Mouse (Mus musculus) heart, postnatal 10 days (tissue): ENCODE measurements around the gene Zbtb46. TPM values are rescaled to one million over a fixed set of nuclear protein-coding genes. Genes with fewer than 3 reads are reported as not detected.

ENCODE experiments used
- DNase-seq, 2 experiments: peaks; one replicate each; pipeline ENCODE4 v3.0.0; 2021
- intact Hi-C: fragments of 180-260 bp; cut with DNase I; formaldehyde crosslinking; loops from one replicate; pipeline ENCODE4 v1.15.1; 2025
- total RNA-seq, 2 experiments: library from RNA; stranded (reverse); gene quantifications; 2 replicates each; pipeline ENCODE4 v1.2.3; 2021

Zbtb46 gene
- total RNA-seq, 2 experiments from 2014 or later: 14.8 to 15.9 TPM

- intact Hi-C loops: no loop called here
- no peak for DNase-seq
Observed at GRCm38 (mm10) chr2:181379778-181380177, 79.4 kb downstream of the Zbtb46 start, which contains the start of gene Lime1. Gene Lime1, plus strand, starts transcription at chr2:181380078.

DNA sequence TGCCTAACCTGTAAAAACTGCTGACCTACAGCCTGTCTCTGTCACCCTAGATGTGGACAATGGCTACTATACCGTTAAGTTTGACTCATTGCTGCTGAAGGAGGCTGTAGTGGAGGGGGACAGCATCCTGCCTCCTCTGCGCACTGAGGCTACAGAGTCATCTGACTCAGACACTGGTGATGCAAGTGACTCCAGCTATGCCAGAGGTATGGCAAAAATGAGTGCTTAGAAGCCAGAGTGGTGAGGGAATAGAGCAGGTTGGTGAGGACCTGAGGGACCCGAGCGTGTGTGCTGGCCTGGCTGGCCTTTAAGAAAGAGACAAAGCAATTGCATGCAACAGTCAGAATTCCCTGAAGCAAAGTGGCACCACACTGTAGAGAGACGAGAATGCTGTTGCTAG lies 80.5 kb downstream of the Zbtb46 start:
- intact Hi-C loops: no loop called here
- no peak for DNase-seq

DNA sequence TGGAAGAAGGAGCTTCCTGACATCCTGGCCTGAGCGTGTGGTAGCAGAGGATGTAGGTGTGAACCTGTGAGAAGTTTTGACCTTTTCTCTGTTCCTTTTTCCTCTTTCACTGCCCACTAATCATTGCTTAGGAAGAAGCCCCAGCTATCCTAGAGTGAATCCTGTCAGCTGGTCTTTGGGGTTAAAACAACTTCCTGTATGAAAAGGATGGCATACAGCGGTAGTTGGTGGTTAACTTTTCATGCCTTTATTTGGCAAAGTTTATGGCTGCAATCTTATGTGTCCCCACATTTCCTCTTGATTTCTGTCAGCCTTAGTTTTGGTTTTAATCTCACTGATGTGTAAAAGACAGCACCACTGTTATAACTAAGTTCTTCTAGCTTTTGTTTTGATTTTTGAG lies 82.0 kb downstream of the Zbtb46 start:
- intact Hi-C loops: no loop called here
- DNase-seq: no peak

DNA sequence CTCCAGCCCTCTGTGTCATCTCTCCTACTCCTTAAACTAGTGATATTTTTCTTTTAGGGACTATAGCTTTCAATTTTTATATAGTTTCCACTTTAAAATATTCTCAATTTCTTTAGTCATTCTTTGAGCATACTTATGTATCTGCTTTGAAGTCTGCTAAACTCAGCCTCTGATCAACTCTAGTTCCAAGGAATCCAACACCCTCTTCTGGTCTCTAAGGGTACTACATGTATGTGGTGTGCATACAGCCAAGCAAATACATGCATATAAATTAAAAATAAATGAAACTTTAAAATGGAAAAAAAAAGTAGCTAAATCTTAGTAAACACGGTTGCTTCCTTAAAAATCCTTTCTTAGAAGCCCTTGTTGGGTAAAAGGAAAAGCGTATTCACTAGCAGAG lies 83.4 kb downstream of the Zbtb46 start:
- intact Hi-C loops: no loop called here
- peak in 1 of 2 experiments; percentile 44 for DNase-seq

DNA sequence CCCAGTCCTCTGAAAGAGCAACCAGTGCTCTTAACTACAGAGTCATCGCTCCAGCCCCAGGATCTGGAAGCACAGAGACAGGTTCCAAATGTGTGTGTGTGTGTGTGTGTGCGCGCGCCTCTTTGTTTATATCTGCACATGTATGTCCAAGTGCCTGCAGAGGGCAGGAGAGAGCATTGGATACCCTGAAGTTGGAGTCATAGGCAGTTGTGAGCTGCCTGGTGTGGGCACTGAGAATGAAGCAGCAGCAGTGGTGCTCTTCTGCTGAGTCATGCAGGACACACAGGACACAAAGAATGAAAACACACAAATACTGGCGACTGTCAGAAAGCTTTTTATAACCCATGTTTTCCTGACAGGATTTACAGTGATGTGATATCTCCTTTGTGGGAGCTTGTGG lies 89.2 kb downstream of the Zbtb46 start:
- DNase-seq: no peak
- intact Hi-C loops: no loop called here

DNA sequence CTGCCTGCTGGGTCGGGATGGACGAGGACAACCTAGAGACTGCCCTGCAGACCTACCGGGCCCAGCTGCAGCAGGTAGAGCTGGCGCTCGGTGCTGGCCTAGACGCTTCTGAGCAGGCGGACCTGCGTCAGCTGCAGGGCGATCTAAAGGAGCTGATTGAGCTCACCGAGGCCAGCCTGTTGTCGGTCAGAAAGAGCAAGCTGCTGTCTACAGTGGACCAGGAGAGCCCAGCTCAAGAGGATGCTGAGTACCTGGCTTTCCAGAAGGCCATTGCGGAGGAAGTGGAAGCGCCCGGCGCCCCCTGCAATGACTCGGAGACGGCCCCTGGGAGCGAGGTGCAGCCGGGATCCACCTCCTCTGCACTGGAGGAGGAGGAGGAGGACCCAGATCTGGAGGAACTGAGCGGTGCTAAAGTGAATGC lies 93.6 kb downstream of the Zbtb46 start:
- intact Hi-C loops: no loop called here
- no peak for DNase-seq

DNA sequence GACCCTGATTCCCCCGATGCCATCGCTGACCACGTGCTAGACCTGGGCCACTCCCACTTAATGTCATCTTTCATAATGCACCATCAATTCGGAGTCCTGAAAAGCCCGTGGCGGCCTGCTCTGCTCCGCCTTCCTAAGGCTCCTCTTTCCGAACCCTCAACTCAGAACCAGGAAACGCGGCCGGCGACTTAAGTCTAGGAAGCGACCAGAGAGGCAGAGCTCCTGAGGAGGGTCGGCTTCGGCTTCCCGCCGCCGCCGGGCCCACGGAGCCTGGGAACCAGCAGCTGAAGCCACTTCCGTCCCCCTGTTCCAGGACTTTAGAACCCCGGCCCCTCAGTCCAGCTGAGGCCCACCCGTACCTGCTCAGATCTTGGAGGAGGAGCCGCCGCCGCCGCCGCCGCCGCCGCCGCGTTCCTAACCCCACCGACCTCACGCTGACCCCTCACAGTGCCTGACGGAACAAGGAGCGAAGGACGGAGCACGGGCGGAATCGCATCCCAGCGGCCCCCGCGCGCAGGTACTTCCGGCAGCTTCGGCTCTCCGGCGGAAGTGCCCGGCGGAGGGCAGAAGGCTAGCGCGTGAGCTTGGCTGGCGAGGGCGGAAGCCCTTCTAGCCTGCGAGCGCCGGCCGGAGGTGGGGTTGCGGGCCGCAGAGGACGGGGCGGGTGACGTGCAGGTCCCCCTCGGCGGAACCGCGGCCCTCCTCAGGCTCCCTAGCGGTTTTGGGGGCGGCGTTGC lies 94.2 kb downstream of the Zbtb46 start, which contains the start of the genes Zgpat and Arfrp1:
Zgpat (plus strand) TSS at position 69 of the 737 bp plus-strand sequence.
Arfrp1 (minus strand) TSS at position 545 of the 737 bp plus-strand sequence.
- intact Hi-C loops: no loop called here

GRCm38 (mm10) chr2:181364487-181364859 lies 94.8 kb downstream of the Zbtb46 start:
- no peak for DNase-seq
- intact Hi-C loops: no loop called here

More for the DNA sequence above, 94.2 kb downstream of the Zbtb46 start, which contains the start of the genes Zgpat and Arfrp1:
- peak; percentile 92 for DNase-seq

- no peak for DNase-seq
- intact Hi-C loops: no loop called here
Observed at GRCm38 (mm10) chr2:181363946-181364345, 95.3 kb downstream of the Zbtb46 start.

DNA sequence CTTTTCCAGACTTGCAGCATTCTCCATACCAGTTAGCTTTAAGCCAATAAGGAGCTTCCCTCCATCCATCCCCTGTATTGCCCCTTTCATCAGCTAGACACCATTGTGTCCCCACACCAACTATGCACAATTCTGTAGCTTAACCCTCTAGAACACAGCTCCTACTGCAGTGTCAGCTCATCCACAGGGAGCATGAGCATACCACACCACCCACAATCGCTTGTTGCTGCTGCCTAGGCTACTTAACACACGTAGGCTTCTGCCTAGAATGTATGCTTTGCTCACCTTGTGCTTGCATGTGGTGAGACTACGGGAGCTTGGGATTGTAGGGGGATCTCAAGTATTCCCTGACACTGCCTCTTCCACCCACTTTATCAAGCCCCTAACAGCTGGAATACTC lies 102.4 kb downstream of the Zbtb46 start:
- intact Hi-C loops: no loop called here
- DNase-seq: no peak

DNA sequence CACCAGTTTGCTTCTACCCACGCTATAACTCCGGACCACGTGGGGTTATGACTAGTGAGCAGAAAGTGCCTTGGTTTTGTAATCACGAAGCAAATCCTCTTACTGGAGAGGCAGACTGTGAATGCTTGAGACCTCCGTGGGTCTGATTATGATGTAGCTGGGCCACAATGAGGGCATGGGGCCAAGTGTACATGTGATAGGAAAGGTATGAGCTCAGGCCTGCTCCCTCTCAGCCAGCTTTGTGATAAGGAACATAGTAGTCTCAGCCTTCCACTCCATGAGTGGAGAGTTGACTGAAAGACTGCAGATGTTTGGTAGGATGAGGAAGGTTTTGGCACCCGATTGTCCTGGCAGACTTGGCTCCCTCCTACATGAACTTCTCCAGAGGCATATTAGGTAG lies 116.5 kb downstream of the Zbtb46 start:
- peak; percentile 60 to 62 for DNase-seq
- intact Hi-C loops: no loop called here

GRCm38 (mm10) chr2:181340426-181340825 lies 118.8 kb downstream of the Zbtb46 start:
- no peak for DNase-seq
- intact Hi-C loops: no loop called here

Other genes with a start within 250 kb of the Zbtb46 start
- under 1 TPM; 0.17 to 0.25 TPM for gene Srms, start 246.2 kb downstream of the Zbtb46 start, total RNA-seq
- under 1 TPM in 1 of 2 experiments, not detected in 1; 0.30 TPM for gene Fndc11, start 239.4 kb downstream of the Zbtb46 start, total RNA-seq
- gene Helz2, start 217.4 kb downstream of the Zbtb46 start, total RNA-seq: 10 to 100 TPM in 1 of 2 experiments, 1 to 10 TPM in 1; 9.3 to 10.2 TPM
- 10 to 100 TPM; 12.3 to 15.3 TPM for gene Gmeb2, start 171.4 kb downstream of the Zbtb46 start, total RNA-seq
- gene Stmn3, start 144.9 kb downstream of the Zbtb46 start, total RNA-seq: under 1 TPM in 1 of 2 experiments, not detected in 1; 0.37 TPM
- gene Rtel1, start 139.7 kb downstream of the Zbtb46 start, total RNA-seq: 10 to 100 TPM; 24.8 to 27.7 TPM
- gene Zgpat, start 94.5 kb downstream of the Zbtb46 start, total RNA-seq: 10 to 100 TPM; 19.6 to 19.7 TPM
- gene Arfrp1, start 94.0 kb downstream of the Zbtb46 start, total RNA-seq: 10 to 100 TPM; 38.3 to 40.4 TPM
- gene Lime1, start 79.3 kb downstream of the Zbtb46 start, total RNA-seq: 1 to 10 TPM; 9.3 to 9.9 TPM
- gene Abhd16b, start 33.8 kb upstream of the Zbtb46 start, total RNA-seq: not detected
- gene Tpd52l2, start 37.7 kb upstream of the Zbtb46 start, total RNA-seq: 10 to 100 TPM; 69.9 to 74.9 TPM
- 100 to 1,000 TPM in 1 of 2 experiments, 10 to 100 TPM in 1; 96.7 to 104 TPM for gene Dnajc5, start 61.1 kb upstream of the Zbtb46 start, total RNA-seq
- 10 to 100 TPM; 43.3 to 47.1 TPM for gene Uckl1, start 125.5 kb upstream of the Zbtb46 start, total RNA-seq
- gene Prpf6, start 132.4 kb upstream of the Zbtb46 start, total RNA-seq: 10 to 100 TPM; 37.0 to 41.1 TPM
- gene Zfp512b, start 133.4 kb upstream of the Zbtb46 start, total RNA-seq: 10 to 100 TPM; 31.2 to 39.5 TPM
- 1 to 10 TPM; 2.7 to 3.2 TPM for gene Samd10, start 139.8 kb upstream of the Zbtb46 start, total RNA-seq
- not detected for gene Gm29797, start 197.6 kb upstream of the Zbtb46 start, total RNA-seq
- 100 to 1,000 TPM in 1 of 2 experiments, 10 to 100 TPM in 1; 91.5 to 103 TPM for gene Sox18, start 212.2 kb upstream of the Zbtb46 start, total RNA-seq
- gene Tcea2, start 220.9 kb upstream of the Zbtb46 start, total RNA-seq: 10 to 100 TPM in 1 of 2 experiments, 1 to 10 TPM in 1; 8.6 to 10.7 TPM
- gene Rgs19, start 234.6 kb upstream of the Zbtb46 start, total RNA-seq: 10 to 100 TPM; 12.2 to 12.7 TPM
- not detected for gene Lkaaear1, start 239.0 kb upstream of the Zbtb46 start, total RNA-seq